Mouse (Mus musculus): ENCODE measurements around the gene Pkm.

- TF ChIP-seq CTCF (IDR thresholded peaks at IDR 0.05; ENCODE audit: low read depth), result no peak
- no peak for TF ChIP-seq EP300 (IDR thresholded peaks at IDR 0.05; ENCODE audit: low read depth)
Measured at GRCm38 (mm10) chr9:59718237-59718636, 62.1 kb downstream of the Pkm start.
